Mouse (Mus musculus) erythroblast, embryonic 14.5 days (primary cell): ENCODE data around the gene Kifc3. TPM values are rescaled to one million over a fixed set of nuclear protein-coding genes. Genes with fewer than 3 reads are reported as not detected.

Experiments used
- H3K27me3 ChIP-seq: 2 replicates; pipeline ENCODE4 v1.6.1; 2012; ENCODE audit warnings: inconsistent platforms; ENCODE audit not compliant: control insufficient read depth
- H3K36me3 ChIP-seq: 2 replicates; pipeline ENCODE4 v1.6.1; 2012; ENCODE audit warnings: mild to moderate bottlenecking, inconsistent platforms; ENCODE audit not compliant: control insufficient read depth
- H3K4me1 ChIP-seq: 2 replicates; pipeline ENCODE4 v1.6.1; 2012; ENCODE audit warnings: inconsistent platforms; ENCODE audit not compliant: control insufficient read depth
- H3K4me3 ChIP-seq: replicated peaks from 2 replicates; pipeline ENCODE3; 2012; ENCODE audit warnings: moderate library complexity, mild to moderate bottlenecking, inconsistent platforms
- H3K9me3 ChIP-seq: 2 replicates; pipeline ENCODE4 v1.6.1; 2012; ENCODE audit warnings: low read length, inconsistent platforms, mixed read lengths; ENCODE audit not compliant: control insufficient read depth
- GATA1 ChIP-seq: IDR thresholded peaks from 2 replicates; pipeline ENCODE4 v1.6.1; 2012; ENCODE audit warnings: low read length, inconsistent platforms, mixed read lengths
- TAL1 ChIP-seq: IDR thresholded peaks from 3 replicates; pipeline ENCODE4 v1.6.1; 2012; ENCODE audit warnings: low read length, inconsistent platforms, mixed read lengths
- polyA plus RNA-seq: library from polyadenylated mRNA; stranded (reverse); fragments of >175 nt; gene quantifications from 2 replicates; pipeline ENCODE4 v1.2.3, GENCODE M21; 2012

Gene Kifc3
- polyA plus RNA-seq, 1 experiment = 0.04 TPM

DNA sequence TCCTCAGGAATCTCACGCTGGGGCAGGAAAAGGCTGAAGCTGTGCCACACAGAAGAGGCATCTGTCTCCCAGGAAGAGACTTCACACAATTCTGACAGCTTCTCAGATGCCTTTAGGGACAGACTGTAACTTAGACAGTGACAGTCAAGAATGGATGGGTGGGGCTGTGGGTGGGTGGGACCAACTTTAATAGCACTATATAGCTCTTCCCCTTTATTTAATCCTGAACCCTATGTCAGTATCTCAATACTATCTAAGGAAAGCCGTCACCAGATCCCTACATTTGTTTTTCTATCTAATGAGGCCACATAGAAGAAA is 24.5 kb upstream of the Kifc3 start:
- no peaks in the 10 kb centered on the region for H3K9me3 ChIP-seq
- no peaks in the 10 kb centered on the region for H3K36me3 ChIP-seq
- H3K27me3 ChIP-seq = no peaks in the 10 kb centered on the region
- H3K4me3 ChIP-seq = no peak overlapping the region
- no peak for TF ChIP-seq GATA1
- no peak for TF ChIP-seq TAL1
- no peaks in the 10 kb centered on the region; the same call in 1 of the 2 replicates for H3K4me1 ChIP-seq

DNA sequence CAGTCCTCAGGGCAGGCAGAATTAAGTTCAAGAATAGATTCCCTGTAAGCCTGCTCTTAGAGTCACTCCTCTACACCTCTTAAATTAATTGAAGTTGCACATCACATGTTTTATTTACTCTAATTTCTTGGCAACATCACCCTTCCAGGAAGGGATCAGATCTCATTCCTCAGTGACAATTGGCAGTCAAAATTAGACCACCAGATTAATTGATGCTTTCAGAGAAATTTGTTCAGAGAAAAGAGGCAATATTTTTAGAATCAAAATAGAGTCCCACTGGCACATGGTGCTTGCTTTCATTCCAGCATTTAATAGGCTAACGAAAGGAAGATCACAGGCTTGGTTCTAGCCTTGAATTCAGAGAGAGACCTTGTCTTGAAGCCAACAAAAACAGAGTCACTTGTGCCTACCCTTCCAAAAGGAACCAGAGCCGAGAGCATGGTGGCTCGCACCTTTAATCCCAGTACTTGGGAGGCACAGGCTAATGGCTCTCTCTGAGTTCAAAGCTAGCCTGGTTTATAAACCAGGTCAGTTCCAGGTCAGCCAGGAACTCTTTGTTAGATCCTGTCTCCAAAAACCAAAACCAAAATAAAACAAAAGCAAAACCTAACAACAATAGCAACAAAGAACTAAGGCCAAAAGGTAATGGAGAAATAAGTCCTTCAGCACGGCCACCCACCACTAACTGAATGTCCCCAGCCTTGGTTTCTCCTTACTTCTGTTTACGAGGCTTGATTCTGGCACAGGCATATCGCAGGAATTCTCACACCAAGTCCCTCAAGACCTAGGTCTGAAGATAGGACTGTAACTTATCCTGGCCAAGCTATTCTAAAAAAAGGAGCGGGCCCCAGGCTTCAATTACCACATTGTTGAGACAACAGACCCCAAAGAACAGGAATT is 23.9 kb upstream of the Kifc3 start:
- Histone ChIP-seq H3K27me3 (no peaks in the 10 kb centered on the region), H3K9me3 (no peaks in the 10 kb centered on the region), H3K36me3 (no peaks in the 10 kb centered on the region), H3K4me3 (no peak overlapping the region), H3K4me1 (no peaks in the 10 kb centered on the region; the same call in 1 of the 2 replicates)
- TF ChIP-seq TAL1 = no peak
- TF ChIP-seq GATA1 = no peak

DNA sequence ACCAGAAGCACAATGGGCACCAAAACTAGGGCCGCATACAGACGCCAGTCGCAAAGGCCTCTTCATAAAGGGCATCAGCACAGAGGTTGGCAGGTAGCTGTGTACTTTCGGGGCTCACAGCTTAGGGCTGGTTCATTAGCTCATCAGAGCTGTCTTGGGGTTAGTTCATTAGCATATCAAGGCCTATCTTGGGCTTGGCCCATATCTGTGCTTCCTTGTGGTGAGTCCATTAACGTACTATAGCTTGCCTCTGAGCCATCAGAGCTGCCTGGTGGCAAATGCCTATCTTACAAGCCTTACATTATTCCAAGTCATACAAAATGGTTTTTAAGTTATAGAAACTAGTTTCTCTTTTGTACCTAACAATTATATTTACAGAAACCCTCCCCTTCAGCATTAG is 21.4 kb upstream of the Kifc3 start:
- H3K9me3 ChIP-seq = no peaks in the 10 kb centered on the region
- no peaks in the 10 kb centered on the region for H3K36me3 ChIP-seq
- no peak for TF ChIP-seq TAL1
- no peak for TF ChIP-seq GATA1
- no peak overlapping the region for H3K4me3 ChIP-seq
- H3K27me3 ChIP-seq = no peaks in the 10 kb centered on the region
- no peaks in the 10 kb centered on the region; the same call in 1 of the 2 replicates for H3K4me1 ChIP-seq

DNA sequence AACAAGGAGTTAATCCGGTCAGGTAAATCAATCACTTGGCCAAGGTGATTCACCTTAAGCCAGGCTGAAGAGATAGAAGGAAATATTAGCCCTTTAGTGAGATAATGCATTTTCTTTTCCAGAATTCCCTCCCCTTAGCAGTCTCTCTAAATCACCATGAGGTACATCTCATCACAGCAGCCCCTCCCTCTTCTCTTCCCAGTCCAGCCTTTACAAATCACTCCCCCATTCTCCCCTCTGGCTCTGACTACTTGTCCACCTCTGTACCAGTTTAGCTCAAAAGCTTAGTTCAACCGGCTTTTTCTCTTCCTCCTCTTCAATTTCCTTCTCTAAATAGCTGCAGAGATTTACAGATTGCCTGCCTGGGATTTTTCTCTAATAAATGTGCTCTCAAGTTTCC is 18.4 kb upstream of the Kifc3 start:
- no peak overlapping the region for H3K4me3 ChIP-seq
- TF ChIP-seq TAL1 (no peak), GATA1 (no peak)

DNA sequence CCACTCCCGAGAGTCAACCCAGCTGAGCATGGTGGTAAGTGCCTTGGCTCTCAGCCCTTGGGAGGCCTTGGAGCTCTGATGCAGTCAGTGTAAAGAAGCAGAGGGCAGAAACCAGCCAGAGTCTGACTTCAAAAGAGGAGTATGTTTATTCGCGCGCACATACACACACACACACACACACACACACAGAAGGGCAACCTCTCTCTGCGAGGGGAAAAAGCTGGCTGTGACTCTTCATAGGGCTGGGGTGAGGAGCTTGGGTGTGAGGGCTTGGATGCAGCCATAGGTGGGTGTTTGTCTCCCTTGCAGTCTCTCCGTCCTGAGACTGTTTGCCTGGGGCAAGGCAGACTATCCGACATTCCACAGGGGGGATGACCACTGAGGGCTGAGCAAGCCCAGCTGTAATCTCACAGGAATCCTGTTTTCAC is 18.0 kb upstream of the Kifc3 start:
- H3K27me3 ChIP-seq = no peaks in the 10 kb centered on the region
- no peaks in the 10 kb centered on the region for H3K9me3 ChIP-seq

More for the DNA sequence above, 18.4 kb upstream of the Kifc3 start:
- no peaks in the 10 kb centered on the region; the same call in 1 of the 2 replicates for H3K4me1 ChIP-seq
- no peaks in the 10 kb centered on the region for H3K27me3 ChIP-seq
- H3K36me3 ChIP-seq = no peaks in the 10 kb centered on the region
- no peaks in the 10 kb centered on the region for H3K9me3 ChIP-seq

DNA sequence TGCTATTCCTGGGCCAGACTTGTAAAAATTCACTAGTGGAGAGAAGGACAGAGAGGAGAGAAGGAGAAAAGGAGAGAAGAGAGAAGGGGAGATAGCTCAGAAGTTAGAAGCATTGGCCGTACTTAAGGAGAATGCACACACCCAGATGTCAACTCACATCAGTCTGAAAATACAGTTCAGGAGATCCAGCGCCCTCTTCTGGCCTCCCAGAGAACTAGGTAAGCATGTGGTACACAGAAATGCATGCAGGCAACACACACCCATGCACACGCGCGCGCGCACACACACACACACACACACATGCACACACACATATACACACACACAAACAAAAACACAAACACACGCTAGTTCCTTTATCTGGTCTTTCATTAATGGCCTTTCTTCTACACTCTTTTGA is 17.0 kb upstream of the Kifc3 start:
- Histone ChIP-seq H3K36me3 (no peaks in the 10 kb centered on the region), H3K4me1 (no peaks in the 10 kb centered on the region; the same call in 1 of the 2 replicates), H3K4me3 (no peak overlapping the region), H3K9me3 (no peaks in the 10 kb centered on the region), H3K27me3 (no peaks in the 10 kb centered on the region)
- no peak for TF ChIP-seq TAL1

More for the DNA sequence above, 18.0 kb upstream of the Kifc3 start:
- Histone ChIP-seq H3K36me3 (no peaks in the 10 kb centered on the region), H3K4me3 (no peak overlapping the region), H3K4me1 (no peaks in the 10 kb centered on the region; the same call in 1 of the 2 replicates)
- TF ChIP-seq GATA1 = no peak

DNA sequence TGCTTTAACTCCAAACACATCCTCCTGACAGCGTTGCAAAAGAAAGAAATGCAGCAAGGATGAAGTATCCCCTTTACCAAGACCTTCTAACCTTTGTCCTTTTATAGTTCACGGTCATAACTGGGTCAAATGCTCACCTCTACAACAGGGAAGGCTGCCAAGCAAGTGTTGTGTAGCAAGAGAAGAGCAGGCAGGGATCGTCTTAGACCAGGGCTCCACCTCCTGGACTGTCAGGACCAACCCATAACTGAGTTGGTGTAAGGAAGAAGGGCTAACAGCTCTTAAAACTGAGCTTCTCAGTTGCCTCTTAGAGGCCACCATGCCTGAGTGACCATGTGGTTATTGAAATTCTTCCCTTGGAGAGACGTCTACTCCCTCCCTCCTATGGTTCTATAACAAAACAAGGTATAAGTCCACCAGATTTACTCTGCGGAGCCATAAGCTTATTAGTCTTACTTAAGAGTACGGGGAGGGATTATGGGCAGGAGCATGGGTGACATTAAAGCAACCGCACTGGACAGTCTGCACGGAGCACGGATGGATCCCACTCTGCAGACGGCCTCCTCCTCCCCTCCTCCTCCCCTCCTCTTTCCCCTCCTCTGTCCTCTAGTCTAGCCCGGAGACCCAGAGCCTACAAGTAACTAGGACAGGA is 13.2 kb upstream of the Kifc3 start:
- Histone ChIP-seq H3K27me3 (no peaks in the 10 kb centered on the region), H3K4me3 (no peak overlapping the region), H3K4me1 (no peaks in the 10 kb centered on the region), H3K9me3 (no peaks in the 10 kb centered on the region), H3K36me3 (no peaks in the 10 kb centered on the region)
- TF ChIP-seq TAL1 (no peak), GATA1 (no peak)

DNA sequence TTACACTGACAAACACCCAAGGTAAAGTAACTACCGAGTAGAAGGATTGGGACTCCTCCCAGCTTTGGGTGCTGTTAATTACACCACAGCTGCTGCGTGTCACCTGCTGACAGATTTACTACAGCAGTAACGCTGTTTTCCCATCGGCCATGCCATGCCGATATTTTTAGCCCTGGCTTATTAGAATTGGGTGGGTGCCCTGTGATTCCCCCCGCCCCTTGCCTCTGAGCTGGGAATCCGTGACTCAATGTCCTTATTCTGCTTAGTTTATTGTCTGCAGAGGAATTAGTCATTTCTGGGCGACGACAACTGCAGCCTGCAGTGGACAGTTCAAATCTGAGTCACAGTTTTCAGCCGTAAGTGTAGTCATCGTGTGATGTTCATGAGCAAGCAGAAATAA is 7.3 kb upstream of the Kifc3 start:
- H3K4me3 ChIP-seq = no peak overlapping the region
- TF ChIP-seq TAL1 = no peak
- no peak for TF ChIP-seq GATA1
- H3K27me3 ChIP-seq = no peaks in the 10 kb centered on the region
- H3K9me3 ChIP-seq = no peaks in the 10 kb centered on the region
- H3K36me3 ChIP-seq = no peaks in the 10 kb centered on the region
- no peaks in the 10 kb centered on the region for H3K4me1 ChIP-seq

DNA sequence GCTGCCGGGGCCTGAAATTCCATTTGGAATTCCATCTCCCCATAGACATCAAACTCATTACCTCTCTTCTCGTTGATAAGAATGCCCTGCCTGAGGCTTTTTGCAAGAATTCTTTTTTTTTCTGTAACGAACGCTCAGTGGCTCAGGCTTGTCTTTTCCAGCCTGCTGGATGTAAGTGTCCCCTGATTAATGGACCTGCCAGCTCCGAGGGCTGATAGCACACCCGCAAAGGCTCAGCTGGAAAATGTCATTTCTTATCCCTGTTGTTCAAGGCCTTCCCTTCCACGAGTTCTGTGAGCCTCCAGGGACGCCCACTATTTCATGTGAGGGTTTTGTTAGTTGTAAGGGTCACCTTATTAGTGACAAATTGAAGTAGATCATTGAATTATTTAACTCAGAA is 3.3 kb upstream of the Kifc3 start:
- Histone ChIP-seq H3K36me3 (no peaks in the 10 kb centered on the region), H3K27me3 (no peaks in the 10 kb centered on the region), H3K4me3 (no peak overlapping the region), H3K4me1 (no peaks in the 10 kb centered on the region), H3K9me3 (no peaks in the 10 kb centered on the region)
- TF ChIP-seq TAL1 (no peak), GATA1 (no peak)
